Mouse (Mus musculus) urinary bladder, adult 2 months (tissue): Measurements from ENCODE around the gene Pla2g4b. TPM values are rescaled to one million over a fixed set of nuclear protein-coding genes. Genes with fewer than 3 reads are reported as not detected.

Experiments
- DNase-seq: peaks from one replicate; pipeline ENCODE4 v3.0.0; 2022; ENCODE audit warnings: low spot score
- polyA plus RNA-seq: library from polyadenylated mRNA; depleted of rRNA; stranded (reverse); fragments of >200 nt; gene quantifications from 2 replicates; pipeline ENCODE4 v1.2.3, GENCODE M21; 2012; rRNA removed

Pla2g4b gene
- polyA plus RNA-seq, 1 experiment: 4.5 TPM

- no peak for DNase-seq
Observed at GRCm38 (mm10) chr2:120062248-120062647, 29.0 kb downstream of the Pla2g4b start.

DNA sequence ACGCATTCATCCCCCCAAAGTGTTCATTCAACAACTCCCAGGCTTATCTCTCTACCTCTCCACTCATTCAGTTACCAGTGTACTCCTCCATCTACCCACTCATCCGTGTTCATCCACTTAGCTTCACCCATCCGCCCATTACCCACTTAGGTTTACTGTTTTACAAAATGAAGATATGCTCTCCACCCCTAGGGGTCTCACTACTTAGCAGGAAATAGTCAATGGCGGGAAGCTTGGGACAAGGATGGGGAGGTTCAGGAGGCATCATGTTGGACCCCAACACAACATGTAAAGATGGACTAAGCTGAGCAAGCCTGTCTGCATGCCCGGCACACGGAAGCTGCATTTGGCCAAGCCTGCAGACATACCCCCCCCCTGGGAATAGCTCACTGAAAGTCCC is 31.4 kb downstream of the Pla2g4b start:
- no peak for DNase-seq

- DNase-seq: no peak
Observed at GRCm38 (mm10) chr2:120065243-120065642, 32.0 kb downstream of the Pla2g4b start.

DNA sequence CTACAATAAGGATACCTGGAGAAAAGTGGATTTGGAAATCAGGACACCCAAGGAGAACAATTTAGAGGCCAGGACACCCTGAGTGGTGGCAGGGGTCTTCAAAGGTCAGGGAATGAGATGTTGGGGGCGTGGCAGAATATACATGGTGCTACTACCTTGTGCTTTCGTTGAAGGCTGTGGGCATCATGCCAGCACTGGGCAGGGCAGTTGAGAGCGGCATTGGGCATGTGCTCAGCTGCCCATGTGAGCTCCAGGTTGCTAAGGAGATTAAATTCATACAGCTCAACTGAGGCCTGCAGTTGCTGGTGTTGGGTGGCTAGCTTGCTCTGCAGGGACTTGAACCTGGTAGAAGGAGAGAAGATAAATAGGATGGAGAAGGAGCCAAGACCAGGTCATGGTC is 33.0 kb downstream of the Pla2g4b start:
- no peak for DNase-seq

DNA sequence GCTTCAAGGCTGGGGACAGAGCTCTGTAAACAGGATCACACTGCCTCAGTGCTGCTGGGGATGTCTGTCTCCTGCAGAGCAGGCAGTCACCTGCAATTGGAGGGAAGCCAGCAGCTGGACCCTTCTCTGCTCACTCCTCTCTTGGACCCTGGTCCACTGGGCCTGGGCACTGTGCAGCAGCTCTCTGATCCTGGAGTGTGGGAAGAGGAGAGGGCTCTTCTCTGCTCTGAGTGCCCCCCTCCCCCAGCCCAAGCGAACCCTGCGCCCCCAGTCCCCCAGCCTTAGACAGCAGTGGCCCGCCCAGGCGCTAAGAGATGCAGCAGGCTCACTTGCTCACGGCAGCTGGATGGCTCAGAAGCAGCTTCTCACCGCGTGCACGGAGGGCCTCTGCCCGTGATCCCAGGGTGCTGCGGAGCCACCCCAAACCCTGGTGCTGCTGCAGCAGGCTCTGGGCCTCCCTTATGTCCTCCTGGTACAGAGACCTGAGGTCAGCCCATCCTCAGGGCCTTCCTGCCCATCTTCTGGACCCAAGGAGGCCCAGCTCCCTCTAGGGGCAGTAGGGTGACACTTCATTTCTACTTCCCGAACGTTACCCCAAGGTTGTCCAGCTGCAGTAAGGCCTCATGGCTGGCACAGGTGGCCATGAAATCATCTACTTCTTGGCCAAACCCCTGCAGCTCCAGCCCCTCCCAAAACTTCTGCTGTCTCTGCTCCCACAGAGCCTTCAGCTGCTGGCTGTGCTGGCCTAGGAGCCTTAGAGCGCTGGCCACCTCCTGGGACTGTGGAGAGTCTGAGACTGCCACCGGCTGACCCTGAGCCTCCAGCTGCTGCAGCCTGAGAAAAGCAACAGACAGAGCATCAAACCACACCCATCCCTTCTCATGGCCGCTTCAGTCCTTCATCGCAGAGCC is 35.6 kb downstream of the Pla2g4b start:
- no peak for DNase-seq

- no peak for DNase-seq
Observed at GRCm38 (mm10) chr2:120069466-120069990, 36.3 kb downstream of the Pla2g4b start.

GRCm38 (mm10) chr2:120074096-120074495 is 40.9 kb downstream of the Pla2g4b start:
- DNase-seq: no peak

- peak; percentile 57 for DNase-seq
Observed at GRCm38 (mm10) chr2:120076076-120076705, 43.0 kb downstream of the Pla2g4b start.

- DNase-seq: no peak
Observed at GRCm38 (mm10) chr2:120082416-120082815, 49.2 kb downstream of the Pla2g4b start.

GRCm38 (mm10) chr2:120084593-120085361 is 51.6 kb downstream of the Pla2g4b start:
- DNase-seq: peak; percentile 49

DNA sequence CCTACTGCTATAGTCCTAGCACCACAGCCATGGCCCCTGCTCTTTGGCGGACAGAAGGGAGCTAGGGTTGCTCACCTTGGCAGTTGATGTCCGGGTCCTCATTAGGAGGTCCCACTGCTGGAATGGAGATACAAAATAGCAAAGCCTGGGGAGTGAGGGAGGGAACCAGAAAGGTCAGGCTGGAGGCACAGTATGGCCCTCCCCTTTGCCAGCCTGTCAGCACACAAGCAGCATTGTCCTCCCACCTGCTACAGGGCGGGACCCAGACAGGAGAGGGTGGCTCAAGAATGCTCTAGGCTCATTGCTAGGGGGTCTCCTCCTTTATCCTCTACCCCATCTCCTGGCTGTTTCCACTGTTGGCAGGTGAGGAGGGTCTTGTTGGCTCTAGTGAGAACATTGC is 52.8 kb downstream of the Pla2g4b start:
- no peak for DNase-seq

DNA sequence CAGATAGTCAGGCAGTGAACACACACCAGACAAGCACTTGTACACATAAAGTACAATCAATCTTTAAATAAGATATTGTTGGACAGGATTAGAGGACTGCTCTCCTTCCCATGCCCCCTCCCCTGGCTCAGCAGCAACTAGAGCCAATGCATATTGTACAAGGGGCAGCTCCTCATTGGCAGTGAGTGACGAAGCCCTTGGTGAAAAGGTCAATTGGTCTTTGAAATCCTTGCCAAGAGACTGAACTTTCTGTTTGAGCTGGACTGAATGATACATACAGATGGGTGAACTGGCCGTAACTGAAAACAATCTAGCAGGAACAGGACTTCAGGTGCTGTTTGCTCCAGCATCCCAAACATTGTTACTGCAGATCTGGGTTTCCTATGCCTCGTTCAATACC is 54.2 kb downstream of the Pla2g4b start:
- DNase-seq: no peak

GRCm38 (mm10) chr2:120087897-120088296 is 54.7 kb downstream of the Pla2g4b start:
- no peak for DNase-seq

DNA sequence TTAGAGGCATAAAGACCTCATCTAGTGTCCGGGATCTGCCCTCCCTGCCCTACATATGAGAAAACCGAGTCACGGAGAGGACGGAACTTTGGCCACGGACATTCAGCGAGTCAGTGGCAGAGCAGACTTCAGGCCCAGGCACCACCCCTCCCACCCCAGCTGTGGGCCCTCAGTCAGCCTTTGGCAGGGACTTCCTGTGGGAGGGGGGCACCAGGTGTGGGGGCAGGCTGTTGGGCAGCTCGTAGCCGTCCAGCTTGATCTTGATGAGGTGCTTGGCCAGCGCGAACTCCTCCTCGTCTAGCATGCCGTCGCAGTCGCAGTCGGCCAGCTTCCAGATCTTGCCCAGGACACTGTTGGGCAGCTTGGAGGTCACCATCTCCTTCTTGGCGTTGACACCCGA is 57.8 kb downstream of the Pla2g4b start:
- DNase-seq: no peak

Other genes with a start within 250 kb of the Pla2g4b start
- gene Rpap1, start 245.9 kb upstream of the Pla2g4b start, polyA plus RNA-seq: 12.0 and 13.7 TPM in 2 replicates
- gene Tyro3, start 235.7 kb upstream of the Pla2g4b start, polyA plus RNA-seq: 30.0 and 38.1 TPM in 2 replicates
- 12.9 and 15.1 TPM in 2 replicates for gene Mga, start 136.2 kb upstream of the Pla2g4b start, polyA plus RNA-seq
- 15.9 and 19.5 TPM in 2 replicates for gene Mapkbp1, start 60.7 kb upstream of the Pla2g4b start, polyA plus RNA-seq
- gene Jmjd7, start 5.9 kb upstream of the Pla2g4b start, polyA plus RNA-seq: 5.5 and 6.2 TPM in 2 replicates
- gene Gm28042, start 5.9 kb upstream of the Pla2g4b start, polyA plus RNA-seq: 3.6 and 3.9 TPM in 2 replicates
- 142 and 166 TPM in 2 replicates for gene Ehd4, start 121.2 kb downstream of the Pla2g4b start, polyA plus RNA-seq
- 0.72 and 0.80 TPM in 2 replicates for gene Pla2g4e, start 211.9 kb downstream of the Pla2g4b start, polyA plus RNA-seq